Mouse (Mus musculus) adrenal gland, adult 2 months (tissue): ENCODE measurements around the gene Dhx57. TPM values are rescaled to one million over a fixed set of nuclear protein-coding genes. Genes with fewer than 3 reads are reported as not detected.
A peak's percentile ranks its signal among the peaks of the same experiment; 100 is the strongest.
"Not testable (repeated sequence)": the region's sequence is repeated elsewhere in the genome, so short reads cannot be mapped to it uniquely, and the experiment has no call there.

ENCODE experiments used
- DNase-seq: peaks from one replicate; pipeline ENCODE4 v3.0.0; 2021
- polyA plus RNA-seq: library from polyadenylated mRNA; depleted of rRNA; stranded (reverse); fragments of >200 nt; gene quantifications from 2 replicates; pipeline ENCODE4 v1.2.3, GENCODE M21; 2012
- total RNA-seq, 2 experiments: library from RNA; stranded (reverse); gene quantifications; 2 replicates each; pipeline ENCODE4 v1.2.3; 2021

Gene Dhx57
- total and polyA plus RNA-seq, 3 experiments, result 4.2 to 10.9 (median 9.4) TPM

DNA sequence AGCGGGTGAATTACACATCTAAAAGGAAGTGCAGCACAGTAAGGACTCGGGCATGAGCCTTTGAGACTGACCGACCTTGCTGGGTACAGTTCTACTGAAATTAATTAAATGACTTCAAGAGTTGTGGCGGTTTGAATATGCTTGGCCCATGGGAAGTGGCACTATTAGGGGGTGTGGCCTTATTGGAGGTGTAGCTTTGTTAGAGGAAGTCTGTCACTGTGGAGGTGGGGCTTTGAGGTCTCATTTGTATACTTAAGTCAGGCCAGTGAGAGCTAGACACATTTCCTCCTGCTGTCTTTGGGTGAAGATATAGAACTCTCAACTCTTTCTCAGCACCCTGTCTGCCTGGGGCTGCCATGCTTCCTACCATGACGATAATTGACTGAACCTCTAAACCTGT, 35.9 kb downstream of the Dhx57 start:
- DNase-seq, result no peak

DNA sequence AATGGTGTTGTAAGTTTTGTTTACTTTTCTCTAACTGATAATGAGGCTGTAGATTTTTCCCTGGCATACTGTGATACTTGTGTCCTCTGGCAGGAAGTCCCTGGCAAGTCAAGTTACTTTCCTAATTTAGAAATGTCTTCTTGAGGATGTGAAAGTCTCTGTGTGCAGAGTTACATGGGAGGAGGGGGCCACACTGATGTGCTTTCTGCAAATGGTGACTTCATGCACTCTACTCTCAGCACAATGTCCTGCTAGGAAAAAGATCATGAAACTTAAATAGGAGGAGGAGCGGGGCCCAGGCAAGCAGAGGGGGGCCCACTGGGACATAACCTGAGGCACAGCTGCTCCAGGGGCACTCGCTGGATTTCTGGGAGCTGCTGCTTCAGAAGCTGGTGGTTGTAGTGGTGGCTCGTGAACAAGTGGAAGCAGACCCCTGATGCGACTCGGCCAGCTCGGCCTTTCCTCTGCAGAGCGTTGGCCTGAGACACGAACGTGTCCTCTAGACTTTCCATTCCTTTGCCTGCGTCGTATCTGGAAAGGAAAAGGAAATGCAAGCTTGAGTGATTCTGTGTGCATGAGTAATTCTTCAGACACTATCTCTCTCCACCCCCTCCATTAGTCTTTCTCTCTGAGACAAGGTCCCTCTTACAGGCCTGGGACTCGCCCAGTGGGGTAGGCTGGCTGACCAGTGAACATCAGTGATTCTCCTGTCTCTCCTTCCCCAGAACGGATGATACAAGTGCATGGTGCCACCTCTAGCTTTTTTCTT, 37.3 kb downstream of the Dhx57 start:
- DNase-seq, result peak; percentile 50

DNA sequence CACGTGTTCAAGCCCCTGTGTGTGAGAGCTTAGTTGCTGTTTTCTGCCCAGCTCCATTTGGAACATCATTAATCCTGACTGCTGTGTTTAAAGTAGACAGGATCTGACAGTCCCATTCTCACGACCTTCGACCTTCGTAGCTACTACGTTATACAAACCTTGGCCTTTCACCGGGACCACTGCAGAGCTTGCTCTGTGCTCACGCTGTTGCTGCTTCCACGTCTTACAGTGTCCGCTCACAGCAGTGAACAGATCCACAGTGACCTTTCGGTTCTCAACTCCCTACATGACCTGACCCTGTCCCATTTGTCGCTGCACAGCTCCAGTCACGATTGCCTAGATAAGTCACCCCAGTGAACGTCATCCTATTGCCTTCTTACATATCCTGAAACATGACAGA, 47.2 kb downstream of the Dhx57 start:
- peak; percentile 19 for DNase-seq

DNA sequence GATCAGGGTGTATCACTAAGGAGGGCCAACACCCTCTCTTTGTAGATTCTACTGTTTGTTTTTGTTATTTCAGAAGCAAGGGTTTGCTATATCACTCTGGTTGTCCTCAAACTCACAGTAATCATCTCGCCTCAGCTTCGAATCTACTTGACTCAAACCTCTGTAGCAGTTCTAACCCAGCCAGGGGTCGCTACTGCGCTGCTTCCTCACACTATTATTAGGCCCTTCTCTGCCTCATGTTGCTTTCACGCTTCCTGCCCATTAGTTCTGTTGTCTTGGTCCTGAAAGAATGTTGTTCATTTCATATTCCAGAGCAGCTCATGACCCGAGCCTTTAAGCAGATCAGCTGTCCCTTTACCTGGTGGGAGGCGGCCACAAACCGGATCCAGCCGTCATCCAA, 48.7 kb downstream of the Dhx57 start:
- DNase-seq, result no peak

DNA sequence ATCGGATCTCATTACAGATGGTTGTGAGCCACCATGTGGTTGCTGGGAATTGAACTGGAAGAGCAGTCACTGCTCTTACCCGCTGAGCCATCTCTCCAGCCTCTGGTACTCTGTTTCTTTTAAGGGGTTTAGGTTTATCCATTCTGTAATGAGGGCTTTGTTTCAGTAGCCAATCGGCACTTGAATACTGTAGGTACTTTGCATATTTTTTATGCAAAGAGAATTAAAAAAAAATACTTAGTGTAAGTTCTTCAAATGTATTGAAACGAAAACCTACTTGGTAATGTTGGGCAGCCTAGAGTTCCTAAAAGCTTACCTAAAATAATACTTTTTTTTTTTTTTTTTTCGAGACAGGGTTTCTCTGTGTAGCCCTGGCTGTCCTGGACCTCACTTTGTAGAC, 52.8 kb downstream of the Dhx57 start:
- DNase-seq, result no peak

DNA sequence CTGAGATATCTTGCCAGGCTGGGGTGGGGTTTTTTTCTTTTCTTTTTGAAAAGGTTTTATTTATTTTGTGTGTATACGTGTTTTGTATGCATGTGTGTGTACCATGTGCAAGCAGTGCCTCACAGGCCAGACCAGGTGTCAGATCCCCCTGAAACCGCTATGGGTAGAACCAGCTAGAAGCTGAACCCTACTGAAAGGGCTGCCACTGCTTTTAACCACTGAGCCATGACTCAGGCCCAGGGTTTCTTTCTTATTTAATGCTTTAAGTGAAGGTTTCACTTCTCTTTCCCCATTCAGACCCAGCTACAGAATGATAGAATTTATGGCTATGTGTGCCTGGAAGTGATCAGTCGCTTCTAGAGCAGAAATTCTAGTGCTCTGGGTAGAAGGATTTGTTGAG, 53.5 kb downstream of the Dhx57 start:
- no peak for DNase-seq

DNA sequence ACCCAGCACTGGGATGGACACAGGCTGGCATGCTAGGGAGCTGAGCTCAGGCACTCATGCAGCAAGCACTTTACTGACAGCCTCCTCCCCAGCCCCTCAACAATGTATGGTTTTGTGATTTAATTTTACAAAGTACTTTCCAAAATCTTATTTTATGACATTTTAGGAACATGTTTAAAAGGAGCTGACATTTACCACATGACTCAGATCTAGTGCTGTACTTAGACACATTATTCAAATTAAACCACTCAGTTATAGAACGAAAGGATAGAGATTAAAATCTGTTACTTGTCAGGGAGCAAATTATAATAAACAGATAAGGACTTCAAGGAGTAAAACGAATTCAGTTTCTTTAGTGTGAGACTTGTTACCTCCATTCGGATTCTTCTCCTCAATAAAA, 54.8 kb downstream of the Dhx57 start:
- no peak for DNase-seq

DNA sequence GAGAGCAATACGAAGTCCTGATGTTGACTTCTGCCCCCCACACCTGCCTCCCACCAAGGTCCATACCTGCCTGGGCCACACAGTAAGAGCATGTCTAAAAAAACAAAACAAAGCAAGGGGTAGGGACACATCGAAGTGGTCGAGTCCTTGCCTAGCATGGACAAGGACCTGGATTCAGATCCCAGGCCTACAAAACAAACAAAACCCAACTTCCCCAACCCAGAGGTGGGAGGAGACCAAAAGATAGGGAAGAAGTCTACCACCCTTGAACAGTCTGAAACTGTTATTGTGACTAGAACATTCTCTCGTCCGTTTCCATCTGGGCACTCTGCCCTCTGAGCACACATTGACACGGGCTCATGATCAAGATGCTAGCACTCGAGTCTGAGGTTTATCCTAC, 55.9 kb downstream of the Dhx57 start:
- no peak for DNase-seq

DNA sequence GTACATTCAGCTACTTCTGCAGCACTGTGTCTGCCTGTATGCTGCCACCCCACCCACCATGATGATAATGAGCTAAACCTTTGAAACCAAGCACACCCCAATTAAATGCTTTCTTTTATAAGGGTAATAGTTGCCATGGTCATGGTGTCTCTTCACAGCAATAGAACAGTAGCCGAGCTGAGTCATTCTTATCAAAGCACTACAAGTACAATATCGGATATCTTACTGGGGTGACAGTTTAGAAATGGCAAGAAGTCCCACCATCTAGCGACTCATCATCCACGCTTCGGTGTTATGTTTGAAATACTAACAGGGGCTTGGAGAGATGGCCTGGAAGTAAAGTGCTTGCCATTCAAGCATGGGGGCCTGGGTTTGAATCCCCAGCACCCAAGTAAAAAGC, 56.4 kb downstream of the Dhx57 start:
- DNase-seq, result no peak

DNA sequence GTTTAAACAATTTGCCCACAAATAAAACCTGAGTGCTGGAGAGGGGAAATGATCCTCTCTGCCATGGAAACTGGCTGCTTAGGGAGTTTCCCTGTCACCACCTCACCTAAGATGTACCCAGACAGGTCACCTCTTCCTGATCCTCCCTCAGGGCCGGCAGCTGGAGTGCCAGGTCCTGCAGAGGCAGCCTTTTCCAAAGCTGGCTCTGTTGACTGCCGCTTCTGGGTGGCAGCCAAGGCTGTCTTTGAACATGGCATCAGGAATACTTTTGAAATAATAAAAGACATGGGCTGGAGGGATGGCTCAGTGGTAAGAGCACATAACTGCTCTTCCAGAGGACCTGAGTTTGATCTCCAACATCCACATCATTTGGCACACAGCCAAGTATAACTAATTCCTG, 60.9 kb downstream of the Dhx57 start:
- peak; percentile 53 for DNase-seq

DNA sequence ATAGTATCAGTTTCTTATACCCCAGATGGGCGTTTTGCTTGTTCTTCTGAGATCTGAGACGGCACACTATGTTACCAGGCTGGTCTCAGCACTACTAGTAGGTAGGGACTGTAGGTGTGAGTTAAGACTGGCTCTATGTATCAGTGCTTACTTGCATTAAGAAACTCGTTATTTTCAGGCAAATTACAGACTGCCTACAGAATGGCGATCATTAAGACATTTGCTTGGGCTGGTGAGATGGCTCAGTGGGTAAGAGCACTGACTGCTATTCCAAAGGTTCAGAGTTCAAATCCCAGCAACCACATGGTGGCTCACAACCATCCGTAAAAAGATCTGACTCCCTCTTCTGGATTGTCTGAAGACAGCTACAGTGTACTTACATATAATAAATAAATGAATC, 65.1 kb downstream of the Dhx57 start:
- DNase-seq, result not testable (repeated sequence)

DNA sequence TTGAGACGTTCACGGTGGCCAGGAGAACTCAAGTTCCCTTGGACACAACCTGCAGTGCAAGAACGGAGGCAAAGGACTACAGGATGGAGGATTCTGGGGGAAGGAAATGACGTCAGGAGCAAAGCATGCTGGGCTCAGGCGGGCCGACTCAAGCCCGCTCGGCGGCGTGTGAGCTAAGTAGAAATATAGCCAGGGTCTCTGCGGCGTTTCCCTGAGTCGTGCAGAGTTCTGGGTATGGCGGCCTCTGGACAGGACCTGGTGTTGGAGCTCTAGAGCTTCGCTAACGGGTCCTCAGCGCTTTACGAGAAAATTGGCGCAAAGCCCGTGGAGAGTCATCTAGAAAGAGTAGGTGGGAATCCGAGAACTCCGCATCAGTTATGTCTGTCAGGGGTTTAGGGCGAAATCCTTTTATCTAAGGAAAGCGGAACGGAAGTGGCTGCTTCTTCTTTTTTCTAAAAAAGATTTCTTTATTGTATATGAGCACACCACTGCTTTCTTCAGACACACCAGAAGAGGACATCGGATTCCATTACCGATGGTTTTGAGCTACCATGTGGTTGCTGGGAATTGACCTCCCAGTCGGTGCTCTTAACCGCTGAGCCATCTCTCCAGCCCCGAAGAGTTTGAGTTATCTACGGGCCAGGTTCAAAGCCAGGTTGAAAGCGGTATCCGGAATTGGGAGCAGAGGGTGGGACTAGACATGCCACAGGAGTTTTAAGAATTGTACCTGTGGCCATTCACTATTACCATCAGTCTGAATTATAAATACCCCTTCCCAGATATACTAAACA, 65.8 kb downstream of the Dhx57 start, which contains the start of gene Gemin6:
TSS of gene Gemin6 (plus strand) at position 116 of the 791 bp plus-strand sequence.
- DNase-seq, result peak; percentile 92

DNA sequence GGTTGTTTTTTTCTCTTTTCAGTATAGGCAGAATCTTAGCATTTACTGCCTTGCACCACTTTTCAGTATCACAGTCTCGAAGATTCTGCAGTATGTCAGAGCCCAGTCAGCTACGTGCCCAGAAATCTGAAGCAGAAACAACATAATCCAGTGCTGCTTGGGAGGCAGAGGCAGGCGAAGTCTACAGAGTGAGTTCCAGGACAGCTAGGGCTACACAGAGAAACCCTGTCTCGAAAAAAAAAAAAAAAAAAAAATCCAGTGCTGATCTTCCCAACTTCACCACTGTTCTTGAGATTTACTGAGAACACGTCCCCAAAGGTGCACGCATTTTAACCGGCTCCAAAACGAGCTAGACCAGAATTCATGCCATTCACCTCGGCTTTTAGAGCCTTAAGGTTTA, 66.4 kb downstream of the Dhx57 start:
- peak; percentile 10 for DNase-seq

DNA sequence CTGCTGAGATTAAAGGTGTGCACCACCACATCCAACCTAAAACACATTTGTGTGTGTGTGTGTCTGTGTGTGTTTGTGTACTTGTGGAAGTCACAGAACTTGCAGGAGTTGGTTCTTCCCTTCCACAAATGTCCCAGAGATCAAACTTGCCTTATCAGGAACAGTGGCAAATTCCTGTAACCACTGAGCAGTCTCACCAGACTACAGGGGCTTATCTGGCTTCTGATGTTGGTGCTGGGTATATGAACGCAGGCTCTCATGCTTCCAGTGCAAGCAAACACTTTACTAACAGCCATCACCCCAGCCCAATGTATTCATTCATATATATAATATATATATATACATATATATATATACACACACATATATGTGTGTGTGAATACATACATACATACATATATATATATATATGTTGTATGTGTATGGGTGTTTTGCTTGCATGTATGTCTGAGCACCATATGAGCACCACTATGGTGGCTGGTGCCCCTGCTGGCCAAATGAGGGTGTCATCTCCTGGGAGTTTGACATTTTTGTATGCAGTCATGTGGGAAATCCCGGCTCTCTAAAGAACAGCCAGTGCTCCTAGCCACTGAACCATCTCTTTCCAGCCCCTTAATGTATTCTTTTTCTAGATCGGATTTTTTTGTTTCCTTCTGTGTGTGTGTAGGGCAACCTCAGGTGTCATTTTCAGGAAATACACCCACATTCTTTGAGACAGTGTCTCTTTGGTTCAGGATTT, 68.2 kb downstream of the Dhx57 start:
- peak; percentile 13 for DNase-seq

DNA sequence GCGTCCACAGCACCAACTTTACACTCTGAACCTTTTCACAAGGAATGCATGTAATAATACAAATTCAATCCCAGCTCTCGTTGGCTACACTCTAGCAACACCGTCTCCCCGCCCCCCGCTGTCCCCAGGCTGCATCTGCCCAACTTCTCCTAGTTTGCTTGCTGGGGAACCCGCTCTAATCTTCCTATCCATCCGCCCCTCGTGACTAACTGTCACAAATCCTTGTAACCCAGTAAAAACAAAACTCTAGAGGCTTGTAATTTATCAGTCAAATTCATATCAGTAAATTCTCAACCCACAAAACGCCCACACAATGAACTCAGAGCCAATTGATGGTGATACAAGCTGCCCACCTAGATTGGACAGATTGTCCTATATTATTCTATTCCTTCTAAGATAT, 69.1 kb downstream of the Dhx57 start:
- no peak for DNase-seq

DNA sequence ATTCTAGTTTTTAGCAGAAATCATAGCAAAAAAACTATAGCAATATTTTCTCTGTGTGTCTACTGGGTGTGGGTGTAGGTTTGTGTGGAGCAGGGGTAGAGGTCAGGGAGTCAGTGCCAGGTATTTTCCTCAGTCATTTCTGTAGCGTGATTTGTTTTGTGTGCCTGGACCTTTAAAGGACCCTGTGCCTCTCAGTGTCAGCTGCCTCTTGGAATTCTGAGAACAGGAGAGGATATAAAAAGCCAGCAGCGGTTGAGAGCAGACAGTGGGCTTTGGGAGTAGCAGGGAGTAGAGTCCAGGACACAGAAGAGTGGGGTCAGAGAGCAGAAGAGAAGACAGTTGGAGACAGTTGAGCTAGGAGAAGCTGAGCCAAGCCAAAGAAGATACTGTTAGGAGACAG, 70.1 kb downstream of the Dhx57 start:
- no peak for DNase-seq

DNA sequence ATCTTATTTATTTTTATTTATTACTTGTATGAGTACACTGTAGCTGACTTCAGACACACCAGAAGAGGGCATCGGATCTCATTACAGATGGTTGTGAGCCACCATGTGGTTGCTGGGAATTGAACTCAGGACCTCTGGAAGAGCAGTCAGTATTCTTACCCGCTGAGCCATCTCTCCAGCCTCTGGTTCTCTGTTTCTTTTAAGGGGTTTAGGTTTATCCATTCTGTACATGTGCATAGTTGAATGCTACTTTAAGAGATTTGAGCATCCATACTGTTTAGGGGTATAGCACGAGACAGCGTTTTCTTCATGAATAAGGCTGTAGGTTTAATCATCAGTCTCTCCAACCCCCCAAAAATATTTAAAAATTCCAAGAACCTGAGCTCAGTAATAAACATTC, 76.3 kb downstream of the Dhx57 start:
- not testable (repeated sequence) for DNase-seq

DNA sequence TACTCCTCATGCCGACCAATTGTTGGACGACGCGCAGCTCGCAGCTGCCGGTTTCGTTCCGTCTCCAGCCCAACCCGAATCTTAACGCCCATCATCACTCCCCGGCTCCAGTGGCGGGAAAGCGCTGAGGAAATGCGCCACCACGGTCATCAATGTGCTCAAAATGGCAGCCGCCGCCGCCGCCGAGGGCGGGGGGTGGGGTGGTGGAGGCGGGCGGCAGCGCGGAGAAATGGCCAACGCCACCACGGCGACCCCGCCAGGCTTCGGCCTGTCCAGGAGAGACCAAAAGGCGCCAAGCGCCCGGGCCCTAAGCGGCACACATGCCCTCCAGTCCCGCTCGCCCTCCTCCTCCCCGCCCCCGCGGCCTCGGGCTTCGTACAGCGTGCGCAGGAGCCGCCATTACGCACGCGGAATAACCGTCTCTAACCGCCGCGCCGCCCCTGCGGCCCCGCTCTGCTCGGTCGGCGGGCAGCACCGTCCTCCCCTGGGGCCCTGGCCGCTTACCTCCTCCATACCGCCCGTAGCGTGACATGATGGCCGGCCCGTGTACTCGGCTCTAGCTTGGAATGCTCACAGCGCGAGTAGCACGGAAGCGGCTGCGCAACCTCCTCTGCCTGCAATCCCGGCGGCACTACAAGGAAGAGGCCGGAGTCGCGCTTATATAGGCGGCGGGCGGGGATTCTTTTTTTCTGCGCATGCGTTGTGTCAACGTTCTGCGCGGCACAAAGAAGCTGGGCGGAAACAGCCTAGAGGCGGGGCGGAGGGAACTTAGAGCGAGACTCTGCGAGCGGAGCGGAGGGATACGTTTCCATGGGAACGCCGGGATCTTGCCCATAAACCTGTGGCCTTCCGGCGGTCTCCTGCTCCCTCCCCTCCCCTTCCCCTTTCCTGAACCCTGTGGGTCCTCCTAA, 83.3 kb downstream of the Dhx57 start, which contains the start of the genes Srsf7 and Ttc39d:
TSS of gene Srsf7 (minus strand) at position 637 of the 911 bp plus-strand sequence.
TSS of gene Ttc39d (plus strand) at position 790 of the 911 bp plus-strand sequence.
- DNase-seq, result peak; percentile 98

DNA sequence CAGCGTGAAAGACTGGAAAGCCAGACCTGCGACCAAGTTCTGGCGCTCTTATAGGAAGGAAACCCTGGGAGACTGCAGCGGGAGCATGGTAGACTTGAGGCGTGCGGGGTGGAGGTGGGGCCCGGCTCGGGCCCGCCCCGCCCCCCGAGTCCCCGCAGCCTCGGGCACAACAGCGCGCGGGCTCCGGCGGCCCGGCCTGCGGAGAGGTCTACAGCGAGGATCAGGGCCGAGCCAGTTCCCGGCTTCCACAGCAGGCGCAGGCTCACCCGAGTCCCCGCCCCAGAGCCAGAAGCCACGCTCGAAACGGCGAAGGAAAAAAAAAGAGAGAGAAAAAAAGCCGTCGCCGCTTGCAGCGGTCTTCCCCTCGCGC, 84.0 kb downstream of the Dhx57 start:
- peak; percentile 72 for DNase-seq

DNA sequence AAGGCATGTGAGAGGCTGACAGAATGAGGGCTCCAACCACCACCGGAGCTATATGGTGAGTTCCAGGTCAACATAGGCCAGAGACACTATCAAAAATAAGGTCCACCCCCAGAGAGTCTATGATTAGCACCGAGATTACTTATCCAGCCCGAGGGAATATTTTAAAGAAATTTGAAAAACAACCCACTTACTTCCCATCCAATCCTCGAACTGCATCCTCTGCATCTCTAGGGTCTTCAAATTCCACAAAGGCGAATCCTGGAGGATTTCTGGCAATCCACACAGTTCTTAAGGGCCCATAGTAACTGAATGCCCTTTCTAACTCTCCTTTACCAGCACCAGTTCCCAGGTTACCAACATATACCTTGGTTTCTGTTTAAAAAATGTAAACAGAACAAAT, 84.6 kb downstream of the Dhx57 start:
- DNase-seq, result no peak

DNA sequence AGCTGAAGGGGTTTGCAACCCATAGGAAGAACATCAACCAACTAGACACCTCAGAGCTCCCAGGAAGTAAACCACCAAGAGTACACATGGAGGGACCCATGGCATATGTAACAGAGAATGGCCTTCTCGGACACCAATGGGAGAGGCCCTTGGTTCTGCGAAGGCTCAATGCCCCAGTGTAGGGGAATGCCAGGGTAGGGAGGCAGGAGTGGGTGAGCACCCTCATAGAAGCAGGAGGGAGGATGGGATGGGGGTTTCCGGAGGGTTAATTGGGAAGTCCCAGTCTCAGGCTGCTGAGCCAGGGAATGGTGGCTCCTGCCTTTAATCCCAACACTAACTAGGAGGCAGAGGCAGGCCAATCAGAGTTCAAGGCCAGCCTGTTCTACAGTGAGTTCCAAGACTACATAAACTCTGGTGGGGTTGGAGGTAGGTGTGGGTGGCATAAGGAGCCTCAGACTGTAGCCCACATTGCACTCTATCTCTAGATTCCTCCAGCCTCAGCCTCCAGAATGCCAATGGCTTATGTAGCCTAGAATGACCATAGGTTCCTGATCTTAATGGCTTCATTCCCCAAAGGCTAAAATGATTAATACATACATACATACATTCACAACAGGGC, 91.0 kb downstream of the Dhx57 start:
- no peak for DNase-seq
